18 mouse cellular contexts compared by ENCODE assay signal in the genomic region with DNA sequence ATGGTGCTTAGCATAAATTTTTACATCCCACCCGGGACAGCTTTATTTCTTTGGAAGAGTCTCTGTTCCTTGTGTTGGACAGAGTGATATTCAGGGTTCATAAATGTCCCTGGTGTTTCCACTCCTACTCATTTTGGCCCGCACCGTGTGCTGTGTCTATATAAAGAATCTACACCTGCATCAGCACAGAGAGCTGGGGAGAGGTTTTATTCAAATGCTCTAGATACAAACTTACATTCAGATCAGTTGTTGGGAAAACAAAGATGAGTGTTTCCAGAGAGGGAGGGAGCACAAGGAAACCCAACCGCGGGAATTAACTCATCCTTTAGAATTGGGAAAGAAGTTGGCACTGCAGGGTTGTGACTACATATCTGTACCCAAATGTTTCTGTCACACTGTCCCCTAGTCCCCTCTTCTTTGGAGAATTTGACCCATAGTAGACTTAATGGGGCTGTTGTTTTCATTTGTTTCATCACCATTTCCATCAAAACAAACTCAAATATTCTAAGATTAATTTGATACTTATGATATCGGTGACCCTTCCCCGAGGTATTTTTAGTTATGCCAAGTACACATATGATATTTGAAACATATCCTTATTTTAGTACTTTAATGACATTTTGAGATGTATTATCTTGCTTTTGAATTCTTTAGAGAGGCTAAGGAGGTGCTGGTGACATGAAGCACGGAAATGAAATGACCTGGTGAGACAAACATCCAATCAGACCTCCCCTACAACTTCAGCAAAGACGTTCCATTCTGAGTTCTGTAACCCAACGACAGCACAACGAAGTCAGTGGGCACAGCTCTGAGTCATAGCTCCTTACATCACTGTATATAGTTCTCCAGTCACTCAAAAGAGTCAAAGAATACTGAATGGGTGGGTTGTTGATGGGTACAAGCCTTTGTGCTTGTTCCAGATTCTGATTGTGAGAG. TPM values are rescaled to one million over a fixed set of nuclear protein-coding genes. Genes with fewer than 3 reads are reported as not detected.
"Had no signal": no experiment of that assay in that cellular context is flagged by ENCODE, and none has a peak within 500 bp of the region (broad histone marks: within the 10 kb centered on the region; RNA-seq: fewer than 3 reads in every experiment).

No protein-coding gene starts in this region.

- H3K4me3 ChIP-seq: neural tube, embryonic 15.5 days; stomach, embryonic 15.5 days had no signal

- DNase-seq: retina, postnatal 1 day; right cerebral cortex, adult 18-20 months; right cerebral cortex, postnatal 14 days; right cerebral cortex, postnatal 25 days; right cerebral cortex, postnatal 4 days; spleen, adult 18-20 months; thymus, adult 18-20 months; thymus, adult 2 months; thymus, postnatal 14 days; thymus, postnatal 25 days; thymus, postnatal 36 days; thymus, postnatal 4 days had no signal

- H3K27ac ChIP-seq: neural tube, embryonic 15.5 days; stomach, embryonic 15.5 days; stomach, postnatal 0 days had no signal

- H3K4me2 ChIP-seq: neural tube, embryonic 15.5 days; stomach, embryonic 15.5 days had no signal

- H3K9me3 ChIP-seq: neural tube, embryonic 15.5 days; stomach, embryonic 15.5 days had no signal

- H3K9ac ChIP-seq: neural tube, embryonic 15.5 days; stomach, embryonic 15.5 days had no signal

- H3K4me1 ChIP-seq: neural tube, embryonic 15.5 days; stomach, embryonic 15.5 days had no signal

- H3K27me3 ChIP-seq: neural tube, embryonic 15.5 days; stomach, embryonic 15.5 days had no signal

- H3K36me3 ChIP-seq: neural tube, embryonic 15.5 days; stomach, embryonic 15.5 days had no signal

RNA-seq across cellular contexts. Expression of a gene that starts 1.8 kb away (rescaled TPM):
- total RNA-seq: neutrophil, adult 5-6 weeks had no signal
- polyA plus RNA-seq: neural tube, embryonic 14.5 days; neural tube, embryonic 15.5 days; urinary bladder, adult 2 months had no signal

RNA-seq across cellular contexts. Expression of a gene that starts 48.5 kb away (rescaled TPM):
- total RNA-seq: neutrophil, adult 5-6 weeks had no signal
